Mouse (Mus musculus) gastrocnemius, adult 8-10 months (tissue): ENCODE measurements around the gene Slc1a5. TPM values are rescaled to one million over a fixed set of nuclear protein-coding genes. Genes with fewer than 3 reads are reported as not detected.

Source experiments
- DNase-seq, 2 experiments: peaks; one replicate each; pipeline ENCODE4 v3.0.0; 2022; ENCODE audit warnings: low spot score in 2 of 2
- total RNA-seq, 4 experiments: library from RNA; stranded (reverse); gene quantifications; 2 replicates each; pipeline ENCODE4 v1.2.4; 2022

Gene Slc1a5
- total RNA-seq, 4 experiments from 2014 or later: 8.7 to 30.2 (median 14.9) TPM

- no peak for DNase-seq
Observed at GRCm38 (mm10) chr7:16845820-16846167, 64.7 kb downstream of the Slc1a5 start.

GRCm38 (mm10) chr7:16846775-16847174 lies 65.6 kb downstream of the Slc1a5 start:
- no peak for DNase-seq

- DNase-seq: no peak
Observed at GRCm38 (mm10) chr7:16847507-16847906, 66.4 kb downstream of the Slc1a5 start.

Other genes starting within 250 kb of the Slc1a5 start
- gene Arhgap35, start 166.3 kb upstream of the Slc1a5 start, total RNA-seq: 10 to 100 TPM; 18.1 to 27.8 (median 23.0) TPM
- not detected for gene Ceacam15, start 105.6 kb upstream of the Slc1a5 start, total RNA-seq
- gene Ceacam9, start 59.4 kb upstream of the Slc1a5 start, total RNA-seq: not detected
- 10 to 100 TPM; 37.0 to 54.4 (median 47.1) TPM for gene Ap2s1, start 42.9 kb upstream of the Slc1a5 start, total RNA-seq
- gene Strn4, start 34.5 kb downstream of the Slc1a5 start, total RNA-seq: 10 to 100 TPM; 11.0 to 15.6 (median 14.0) TPM
- gene Fkrp, start 35.4 kb downstream of the Slc1a5 start, total RNA-seq: 10 to 100 TPM; 55.5 to 67.9 (median 62.9) TPM
- gene Prkd2, start 61.6 kb downstream of the Slc1a5 start, total RNA-seq: 1 to 10 TPM; 2.5 to 4.1 (median 3.4) TPM
- 1 to 10 TPM in 2 of 4 experiments, under 1 TPM in 2; 0.87 to 1.4 (median 1.1) TPM for gene Dact3, start 94.0 kb downstream of the Slc1a5 start, total RNA-seq
- gene Gng8, start 110.4 kb downstream of the Slc1a5 start, total RNA-seq: under 1 TPM in 1 of 4 experiments, not detected in 3; 0.36 TPM
- gene Ptgir, start 125.2 kb downstream of the Slc1a5 start, total RNA-seq: under 1 TPM; 0.62 to 0.97 (median 0.93) TPM
- gene Calm3, start 142.8 kb downstream of the Slc1a5 start, total RNA-seq: 100 to 1,000 TPM; 386 to 534 (median 424) TPM
- gene Pnmal2, start 163.3 kb downstream of the Slc1a5 start, total RNA-seq: under 1 TPM; 0.24 to 0.76 (median 0.41) TPM
- gene Pnmal1, start 178.3 kb downstream of the Slc1a5 start, total RNA-seq: under 1 TPM in 1 of 4 experiments, not detected in 3; 0.07 TPM
- gene Gm42372, start 201.7 kb downstream of the Slc1a5 start, total RNA-seq: not detected
- gene Ccdc8, start 211.4 kb downstream of the Slc1a5 start, total RNA-seq: under 1 TPM; 0.60 to 0.94 (median 0.76) TPM
- gene Ppp5c, start 246.6 kb downstream of the Slc1a5 start, total RNA-seq: 10 to 100 TPM; 53.5 to 62.3 (median 60.6) TPM